Mouse (Mus musculus) MEL (cell line): ENCODE data around the gene Slc1a7. TPM values are rescaled to one million over a fixed set of nuclear protein-coding genes. Genes with fewer than 3 reads are reported as not detected.

Experiments
- DNase-seq: peaks from one replicate; pipeline ENCODE4 v3.0.0; 2011; ENCODE audit warnings: low read depth, low spot score
- H3K27ac ChIP-seq: 2 replicates; pipeline ENCODE4 v1.5.1; 2012; ENCODE audit warnings: low read depth, mild to moderate bottlenecking, control low read depth, low read length, moderate library complexity; ENCODE audit not compliant: control insufficient read depth
- H3K27me3 ChIP-seq, 2 experiments: fragments of 150-350 bp in 1 of 2; sonication (generic) in 1 of 2; 2 replicates each; pipeline ENCODE4 v1.6.1; 2012; ENCODE audit warnings: low read length in 2 of 2, mild to moderate bottlenecking in 2 of 2, improper control_type of control experiment in 1 of 2, moderate library complexity in 1 of 2; ENCODE audit not compliant: insufficient read depth in 2 of 2, control insufficient read depth in 1 of 2
- H3K36me3 ChIP-seq, 2 experiments: 2 replicates each; pipeline ENCODE4 v1.6.1; 2012 to 2014; ENCODE audit warnings: low read length in 2 of 2, improper control_type of control experiment in 1 of 2, inconsistent platforms in 1 of 2, mild to moderate bottlenecking in 1 of 2; ENCODE audit not compliant: insufficient read depth in 2 of 2, control insufficient read depth in 1 of 2
- H3K4me1 ChIP-seq, 2 experiments: fragments of 150-350 bp in 1 of 2; sonication (generic) in 1 of 2; 2 replicates each; pipeline ENCODE4 v1.6.1; 2012; ENCODE audit warnings: low read length in 2 of 2, improper control_type of control experiment in 1 of 2, mild to moderate bottlenecking in 1 of 2; ENCODE audit not compliant: insufficient read depth in 2 of 2, control insufficient read depth in 1 of 2
- H3K4me3 ChIP-seq, 2 experiments: fragments of 150-350 bp in 1 of 2; sonication (generic) in 1 of 2; 2 replicates each; pipeline ENCODE4 v1.5.1; 2012; ENCODE audit warnings: low read depth in 2 of 2, low read length in 2 of 2, mild to moderate bottlenecking in 2 of 2, moderate library complexity in 2 of 2, control low read depth in 1 of 2, improper control_type of control experiment in 1 of 2; ENCODE audit not compliant: control insufficient read depth in 1 of 2, insufficient read depth in 1 of 2
- H3K79me2 ChIP-seq: 2 replicates; pipeline ENCODE4 v1.6.1; 2012; ENCODE audit warnings: mild to moderate bottlenecking, low read length, moderate library complexity; ENCODE audit not compliant: control insufficient read depth, poor library complexity, insufficient read depth
- H3K9ac ChIP-seq: 2 replicates; pipeline ENCODE4 v1.6.1; 2012; ENCODE audit warnings: low read depth, mild to moderate bottlenecking, control low read depth, low read length, moderate library complexity; ENCODE audit not compliant: control insufficient read depth, poor library complexity, severe bottlenecking
- H3K9me3 ChIP-seq: fragments of 150-350 bp; sonication (generic); replicated peaks from 2 replicates; pipeline ENCODE4 v1.6.1; 2012; ENCODE audit warnings: mild to moderate bottlenecking, low read length, improper control_type of control experiment, moderate library complexity; ENCODE audit not compliant: insufficient read depth
- CHD2 ChIP-seq: IDR thresholded peaks from 2 replicates; pipeline ENCODE4 v1.6.1; 2011; ENCODE audit warnings: low read length, improper control_type of control experiment
- E2F4 ChIP-seq: IDR thresholded peaks from 2 replicates; pipeline ENCODE4 v1.6.1; 2011; ENCODE audit warnings: low read depth, low read length, improper control_type of control experiment, borderline replicate concordance
- GABPA ChIP-seq: IDR thresholded peaks from 2 replicates; pipeline ENCODE4 v1.6.1; 2012; ENCODE audit warnings: low read depth, mild to moderate bottlenecking, inconsistent platforms, low read length, improper control_type of control experiment, moderate library complexity
- HCFC1 ChIP-seq: IDR thresholded peaks from 2 replicates; pipeline ENCODE4 v1.6.1; 2012; ENCODE audit warnings: low read depth, mild to moderate bottlenecking, inconsistent platforms, low read length, improper control_type of control experiment, moderate library complexity
- JUND ChIP-seq: IDR thresholded peaks from 2 replicates; pipeline ENCODE4 v1.6.1; 2011; ENCODE audit warnings: low read depth, mild to moderate bottlenecking, improper control_type of control experiment, low read length
- MAFK ChIP-seq: IDR thresholded peaks from 2 replicates; pipeline ENCODE4 v1.6.1; 2011; ENCODE audit warnings: low read depth, mild to moderate bottlenecking, low read length, improper control_type of control experiment, borderline replicate concordance
- MAZ ChIP-seq: IDR thresholded peaks from 2 replicates; pipeline ENCODE4 v1.6.1; 2012; ENCODE audit warnings: low read depth, mild to moderate bottlenecking, inconsistent platforms, low read length, improper control_type of control experiment
- NELFE ChIP-seq: IDR thresholded peaks from 2 replicates; pipeline ENCODE4 v1.6.1; 2011; ENCODE audit warnings: low read depth, low read length, improper control_type of control experiment
- NRF1 ChIP-seq: IDR thresholded peaks from 2 replicates; pipeline ENCODE4 v1.6.1; 2014; ENCODE audit warnings: low read depth, mild to moderate bottlenecking, inconsistent platforms, low read length, improper control_type of control experiment, moderate library complexity; ENCODE audit not compliant: poor library complexity, insufficient read depth, severe bottlenecking
- POLR2A ChIP-seq, 2 experiments: IDR thresholded peaks; 2 replicates each; pipeline ENCODE4 v1.6.1; 2011 to 2012; ENCODE audit warnings: low read length in 2 of 2, mild to moderate bottlenecking in 2 of 2, control low read depth in 1 of 2, improper control_type of control experiment in 1 of 2, low read depth in 1 of 2, moderate library complexity in 1 of 2; ENCODE audit not compliant: control insufficient read depth in 1 of 2, insufficient read depth in 1 of 2, poor library complexity in 1 of 2
- POLR2AphosphoS5 ChIP-seq: IDR thresholded peaks from 2 replicates; pipeline ENCODE4 v1.6.1; 2012; ENCODE audit warnings: low read depth, borderline replicate concordance, mild to moderate bottlenecking, inconsistent platforms, low read length, moderate library complexity, mixed read lengths
- RAD21 ChIP-seq: IDR thresholded peaks from 2 replicates; pipeline ENCODE4 v1.6.1; 2011; ENCODE audit warnings: mild to moderate bottlenecking, low read depth, low read length, improper control_type of control experiment
- SIN3A ChIP-seq: IDR thresholded peaks from 2 replicates; pipeline ENCODE4 v1.6.1; 2012; ENCODE audit warnings: low read length, improper control_type of control experiment, inconsistent platforms
- SMC3 ChIP-seq: IDR thresholded peaks from 2 replicates; pipeline ENCODE4 v1.6.1; 2011; ENCODE audit warnings: low read depth, low read length, improper control_type of control experiment
- TAL1 ChIP-seq: IDR thresholded peaks from 2 replicates; pipeline ENCODE4 v1.6.1; 2012; ENCODE audit warnings: mild to moderate bottlenecking, inconsistent platforms, low read length, moderate library complexity, mixed read lengths
- TCF12 ChIP-seq: IDR thresholded peaks from 2 replicates; pipeline ENCODE4 v1.6.1; 2014; ENCODE audit warnings: low read depth, mild to moderate bottlenecking, inconsistent platforms, low read length, improper control_type of control experiment, moderate library complexity
- USF1 ChIP-seq: IDR thresholded peaks from 2 replicates; pipeline ENCODE4 v1.6.1; 2014; ENCODE audit warnings: low read depth, mild to moderate bottlenecking, inconsistent platforms, low read length, improper control_type of control experiment, moderate library complexity
- USF2 ChIP-seq, 2 experiments: IDR thresholded peaks; 2 replicates each; pipeline ENCODE4 v1.6.1; 2011 to 2012; ENCODE audit warnings: improper control_type of control experiment in 2 of 2, low read length in 2 of 2, borderline replicate concordance in 1 of 2, inconsistent platforms in 1 of 2, low read depth in 1 of 2, mild to moderate bottlenecking in 1 of 2; ENCODE audit not compliant: insufficient read depth in 1 of 2
- ZC3H11A ChIP-seq: IDR thresholded peaks from 2 replicates; pipeline ENCODE4 v1.6.1; 2012; ENCODE audit warnings: low read depth, mild to moderate bottlenecking, inconsistent platforms, low read length, improper control_type of control experiment
- polyA plus RNA-seq, 2 experiments: library from polyadenylated mRNA; stranded (reverse) in 1 of 2; unstranded in 1 of 2; fragments of >175 nt in 1 of 2; fragments of >200 nt in 1 of 2; gene quantifications; 2 replicates each; pipeline versions ENCODE4 v1.2.1 to v1.2.4; 2012; ENCODE audit warnings: low replicate concordance in 2 of 2, low read depth in 1 of 2; ENCODE audit not compliant: insufficient read length in 2 of 2, insufficient read depth in 1 of 2, missing spikeins in 1 of 2
- total RNA-seq: library from RNA; depleted of rRNA; stranded (reverse); fragments of 300-350 nt; gene quantifications from 2 replicates; pipeline ENCODE4 v1.2.3, GENCODE M21; 2012

Slc1a7 gene
- total and polyA plus RNA-seq, 3 experiments, result 0.68 TPM; not detected in 2

DNA sequence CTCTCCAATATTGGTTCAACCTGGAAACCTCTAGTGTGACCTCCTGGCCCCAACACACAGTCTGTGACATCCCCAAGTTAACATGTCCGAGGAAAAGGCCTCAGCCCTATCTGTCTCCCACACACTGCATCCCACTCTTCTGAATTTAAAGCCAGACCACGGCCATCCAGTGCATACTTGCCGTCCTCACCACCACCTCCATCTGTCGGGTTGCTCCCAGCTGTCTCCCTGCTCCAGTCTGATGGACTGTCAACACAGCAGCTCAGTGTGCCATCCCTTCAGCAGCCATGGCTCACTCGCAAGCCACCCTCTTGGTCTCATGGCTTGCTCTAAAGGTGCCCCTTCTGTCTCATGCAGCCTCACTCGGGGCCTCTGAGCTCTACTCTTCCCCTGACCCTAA is 27.6 kb downstream of the Slc1a7 start:
- Histone ChIP-seq H3K9ac (no peak overlapping the region), H3K79me2 (no peaks in the 10 kb centered on the region), H3K36me3 (no peaks in the 10 kb centered on the region), H3K9me3 (no peaks in the 10 kb centered on the region), H3K4me1 (no peaks in the 10 kb centered on the region), H3K4me3 (no peak overlapping the region), H3K27me3 (peaks cover 2 to 5% of the 10 kb centered on the region in 2 experiments), H3K27ac (no peak overlapping the region)
- DNase-seq, result no peak
- TF ChIP-seq GABPA, result no peak
- TF ChIP-seq JUND, result no peak
- no peak for TF ChIP-seq SMC3
- no peak for TF ChIP-seq TAL1

DNA sequence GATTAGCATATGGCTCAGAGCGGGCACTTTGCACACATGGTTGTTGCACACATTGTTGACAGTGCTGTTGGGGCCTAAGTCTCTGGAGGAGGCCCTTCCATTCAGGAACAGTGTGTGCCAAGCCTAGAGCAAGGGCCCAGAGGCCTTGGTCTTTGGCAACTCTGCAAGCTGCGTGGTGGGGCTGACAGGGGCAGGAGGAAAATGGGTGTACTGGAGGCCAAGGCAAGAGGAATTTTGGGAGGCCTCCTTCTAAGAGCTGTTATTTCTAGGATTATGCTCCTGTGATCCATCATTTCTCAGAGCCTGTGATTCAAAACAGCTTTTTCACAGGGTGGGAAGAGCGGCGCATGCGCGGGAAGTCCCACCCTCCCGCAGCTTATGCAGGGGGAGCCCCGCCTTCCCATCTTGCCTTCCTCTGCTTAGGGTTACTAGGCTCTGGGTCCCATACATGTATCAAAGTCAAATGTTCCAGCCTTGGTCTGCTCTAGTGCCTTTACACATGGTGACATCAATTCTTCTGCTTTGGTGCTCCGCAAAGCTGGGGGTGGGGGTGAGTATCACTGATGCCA is 28.4 kb downstream of the Slc1a7 start:
- no peak overlapping the region for H3K27ac ChIP-seq
- H3K4me1 ChIP-seq, result no peaks in the 10 kb centered on the region
- H3K79me2 ChIP-seq, result no peaks in the 10 kb centered on the region
- H3K27me3 ChIP-seq, result peaks cover 1 to 2% of the 10 kb centered on the region in 2 experiments; a peak in 2 of 4 replicates
- no peak for DNase-seq
- no peak overlapping the region for H3K4me3 ChIP-seq
- no peaks in the 10 kb centered on the region for H3K9me3 ChIP-seq
- no peak overlapping the region for H3K9ac ChIP-seq
- H3K36me3 ChIP-seq, result no peaks in the 10 kb centered on the region
- TF ChIP-seq USF1 (no peak), CHD2 (no peak), MAFK (no peak), RAD21 (no peak), POLR2A (IDR thresholded peaks at IDR 0.05; ENCODE audit: control insufficient read depth in 1 of 2, insufficient read depth in 1 of 2, low read depth in 1 of 2, low read length in 2 of 2, poor library complexity in 1 of 2) (no peak), POLR2AphosphoS5 (no peak), USF2 (IDR thresholded peaks at IDR 0.05; ENCODE audit: borderline replicate concordance in 1 of 2, insufficient read depth in 1 of 2, low read depth in 1 of 2, low read length in 2 of 2) (no peak), MAZ (no peak), NRF1 (no peak), NELFE (no peak), E2F4 (no peak), TCF12 (no peak), SIN3A (no peak), ZC3H11A (no peak), SMC3 (no peak), HCFC1 (no peak)
- TF ChIP-seq, all 39 proteins: peak for 0
